Mouse (Mus musculus) ovary, postnatal 10 days (tissue): ENCODE measurements around the gene Akap1.

Experiments
- DNase-seq: peaks from one replicate; pipeline ENCODE4 v3.0.0; 2022; ENCODE audit warnings: low spot score

The Akap1 gene

DNA sequence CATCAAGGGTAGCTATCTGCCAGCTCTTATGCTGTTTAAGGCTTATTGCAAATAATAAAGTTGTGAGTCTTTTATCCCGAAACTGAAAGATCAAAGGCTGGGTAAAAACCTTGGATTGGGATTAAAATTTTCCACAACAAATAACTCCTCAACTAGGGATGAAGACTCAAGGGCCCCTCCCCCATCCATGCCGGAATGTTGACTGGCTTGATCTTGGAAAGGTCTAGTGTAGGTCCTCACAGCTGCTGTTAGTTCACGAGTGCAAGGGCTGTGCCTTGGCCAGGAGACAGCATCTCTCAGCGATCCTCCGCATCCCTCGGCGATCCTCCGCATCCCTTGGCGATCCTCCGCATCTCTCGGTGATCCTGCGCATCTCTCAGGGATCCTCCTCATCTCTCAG, 13.6 kb upstream of the Akap1 start:
- no peak for DNase-seq

DNA sequence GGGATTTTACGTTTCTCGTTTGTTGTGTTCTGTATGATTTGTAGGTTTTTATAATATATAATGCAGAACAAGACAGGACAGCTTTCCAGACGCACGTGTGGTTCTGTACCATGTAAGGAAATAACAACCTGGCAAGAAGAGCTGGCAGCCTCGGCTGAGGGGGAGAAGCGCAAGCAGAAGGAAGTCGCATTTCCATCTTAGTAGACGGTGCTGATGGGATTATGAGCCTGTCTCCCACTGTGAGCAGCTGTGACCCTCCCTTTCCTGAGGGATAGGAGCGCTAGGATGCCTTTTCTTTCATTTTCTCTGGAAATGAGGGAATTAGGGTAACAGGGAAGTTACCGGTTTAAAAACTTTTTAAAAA, 9.3 kb upstream of the Akap1 start:
- no peak for DNase-seq

GRCm38 (mm10) chr11:88873027-88873666, 8.8 kb upstream of the Akap1 start:
- DNase-seq, result no peak

DNA sequence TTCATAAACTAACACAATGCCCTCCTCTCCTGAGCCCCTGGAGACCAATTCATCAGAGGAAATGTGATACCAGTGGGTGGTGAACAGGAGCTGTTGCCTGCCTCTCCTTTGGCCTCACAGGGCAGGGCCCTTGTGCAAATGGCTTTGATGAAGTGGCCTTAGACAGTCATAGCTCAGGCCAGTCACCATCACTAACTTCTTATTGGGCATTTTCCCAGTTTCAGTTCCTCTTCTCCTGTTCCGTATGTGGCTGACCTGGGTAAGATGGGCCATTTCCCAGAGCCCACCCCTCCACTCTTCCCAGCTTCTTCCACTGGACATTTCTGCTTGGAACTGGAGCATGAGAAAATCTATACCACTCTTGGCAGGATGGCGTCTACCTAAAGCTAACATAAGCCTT, 5.1 kb upstream of the Akap1 start:
- no peak for DNase-seq

DNA sequence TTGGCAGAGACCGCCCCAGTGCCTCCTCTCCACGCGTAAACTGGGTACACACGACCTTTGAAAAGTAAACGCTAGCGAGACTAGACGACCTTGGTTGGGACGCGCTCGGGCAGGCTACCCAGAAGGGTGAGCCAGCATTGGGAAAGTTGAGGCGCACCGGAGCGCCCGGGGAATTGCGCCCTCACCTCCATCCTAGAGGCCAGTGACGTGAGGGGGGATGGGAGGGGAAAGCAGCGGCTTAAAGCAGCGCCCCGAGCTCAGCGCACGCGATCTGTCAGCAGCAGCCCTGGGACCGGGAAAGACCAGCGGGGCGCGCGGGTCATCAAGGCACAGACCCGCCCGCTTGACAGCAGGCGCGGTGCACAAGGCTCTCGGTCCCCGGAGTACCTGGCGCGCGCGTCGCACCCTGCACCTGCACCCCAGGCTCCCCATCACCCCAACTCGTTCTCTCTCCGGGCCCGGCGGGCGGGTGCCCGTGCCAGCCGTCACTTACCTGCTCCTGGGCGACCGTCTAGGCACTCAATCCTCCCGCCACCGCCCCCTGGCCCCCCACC, 405 bp downstream of the Akap1 start:
- no peak for DNase-seq

DNA sequence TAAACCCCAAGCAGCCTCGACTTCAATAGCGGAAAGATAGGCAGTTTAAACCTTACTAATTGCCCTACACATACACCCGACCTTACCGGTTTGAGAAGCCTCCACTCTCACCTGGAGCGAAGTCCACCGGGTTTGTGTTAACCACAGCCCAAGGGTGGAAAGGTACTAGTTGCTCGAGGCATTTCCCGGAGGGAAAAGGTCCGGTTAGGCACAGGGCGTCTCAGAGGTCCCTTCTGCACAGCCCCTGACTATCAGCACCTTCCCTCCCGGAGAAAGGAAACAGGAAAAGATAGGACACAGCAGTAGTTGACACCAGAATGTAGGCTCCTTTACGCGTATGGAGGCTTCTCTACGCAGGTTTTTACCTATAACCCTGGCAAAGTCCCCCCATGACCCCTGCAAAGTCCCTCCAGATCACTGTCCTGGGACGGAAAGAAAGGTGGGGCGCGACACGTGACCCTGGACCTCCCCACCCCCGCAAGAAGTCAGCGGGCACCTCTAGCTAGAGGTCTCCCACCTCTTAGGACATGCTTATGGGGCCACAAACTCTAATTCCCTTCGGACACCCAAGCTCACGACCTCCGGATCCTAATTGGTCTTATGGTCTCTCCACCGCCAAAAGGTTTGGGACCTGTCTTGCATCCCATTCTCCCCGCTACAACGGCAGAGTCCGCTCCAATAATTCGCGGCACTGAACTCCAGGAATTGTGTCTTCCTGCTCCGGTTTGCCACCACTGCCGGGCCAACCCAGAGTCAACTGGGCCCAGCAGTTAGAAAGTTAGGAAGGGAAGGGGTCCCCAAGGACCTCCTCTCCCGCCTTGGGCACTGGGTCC, 1.1 kb downstream of the Akap1 start:
- no peak for DNase-seq

DNA sequence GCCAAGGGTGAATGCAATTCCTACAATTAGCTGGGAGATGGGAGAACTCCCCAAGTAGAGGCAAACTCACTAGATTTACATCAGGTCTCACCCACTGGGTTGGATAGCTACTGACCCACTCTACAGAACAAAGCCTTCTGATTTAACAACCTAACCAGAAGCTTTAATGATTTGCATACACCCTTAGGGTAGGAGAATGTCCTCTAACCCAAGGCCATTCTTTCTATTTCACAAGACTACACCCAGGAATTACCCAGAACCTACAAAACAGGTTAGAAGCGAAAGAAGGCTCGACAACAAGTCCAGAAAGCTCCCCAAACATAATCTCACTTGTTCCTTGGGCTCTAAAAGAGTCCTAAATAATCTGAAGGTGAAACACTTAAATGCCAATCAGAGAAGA, 2.0 kb downstream of the Akap1 start:
- no peak for DNase-seq

DNA sequence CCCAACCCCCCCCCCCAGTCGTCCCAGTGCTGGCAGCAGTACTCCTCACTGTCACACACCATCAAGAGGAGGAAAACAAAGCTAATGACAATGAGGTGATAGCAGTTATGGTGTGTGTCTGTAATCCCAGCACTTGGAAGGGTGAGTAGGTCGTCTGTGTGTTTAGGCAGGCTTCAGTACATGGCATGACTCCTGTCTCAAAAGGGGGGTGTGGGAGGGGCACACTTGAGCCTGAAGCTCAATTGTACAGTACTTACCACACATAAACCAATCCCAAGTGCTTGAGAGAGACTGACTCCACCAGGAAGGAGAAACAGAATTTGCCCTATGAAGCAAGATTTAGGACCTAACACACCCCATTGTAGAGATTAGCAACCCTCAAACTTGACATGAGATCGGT, 3.3 kb downstream of the Akap1 start:
- no peak for DNase-seq

GRCm38 (mm10) chr11:88860641-88861040, 3.7 kb downstream of the Akap1 start:
- no peak for DNase-seq

DNA sequence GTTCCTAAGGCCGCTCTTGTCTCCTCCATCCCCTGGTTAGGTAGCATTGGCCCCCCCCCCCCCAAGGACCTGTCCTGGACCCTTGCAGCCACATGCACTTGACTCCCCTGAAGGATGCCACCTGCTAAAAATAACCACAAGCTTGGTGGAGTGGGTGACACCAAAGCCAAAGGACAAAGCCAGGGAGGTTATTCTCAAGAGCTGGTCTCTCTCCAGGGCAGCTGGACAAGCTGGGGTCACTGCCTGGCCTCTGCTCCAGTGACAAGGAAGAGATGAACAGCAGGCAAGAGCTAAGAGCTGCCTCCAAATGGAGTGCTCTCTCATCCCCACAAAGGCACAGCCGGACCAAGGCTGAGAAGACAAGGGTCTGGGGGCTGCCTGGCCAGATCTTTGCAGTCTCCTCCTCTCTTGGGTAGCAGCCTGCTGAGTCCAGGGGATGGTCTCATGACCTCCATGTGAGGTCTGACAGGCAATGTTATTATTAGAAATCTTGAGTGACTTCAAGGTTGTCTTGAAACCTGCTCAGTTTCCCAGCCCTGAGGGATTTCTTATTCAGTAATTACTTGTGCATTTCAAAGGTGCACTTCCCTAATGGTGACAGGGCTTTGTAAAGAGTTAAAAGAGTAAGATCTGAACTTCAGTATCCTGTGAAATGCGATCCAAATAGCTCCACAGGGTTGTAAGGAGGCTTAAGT, 6.9 kb downstream of the Akap1 start:
- no peak for DNase-seq

DNA sequence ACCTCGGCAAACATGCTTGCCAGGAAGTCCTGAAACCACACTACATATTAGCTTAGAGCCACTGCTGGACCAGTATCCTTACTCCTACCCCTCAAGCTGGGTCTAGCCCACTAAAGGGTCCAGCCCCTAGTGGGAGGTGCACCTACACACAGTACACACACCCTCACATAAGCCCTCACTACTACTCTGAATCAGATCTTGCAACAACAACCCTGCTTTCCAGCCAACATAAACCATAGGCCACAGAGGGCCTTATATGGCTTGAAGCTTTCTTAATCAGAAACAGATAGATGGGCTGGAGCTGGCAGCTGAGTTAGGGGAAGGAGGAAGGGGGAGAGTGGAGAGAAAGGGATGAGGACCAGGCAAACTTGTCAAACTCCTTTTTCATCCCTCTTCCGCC, 8.0 kb downstream of the Akap1 start:
- no peak for DNase-seq

DNA sequence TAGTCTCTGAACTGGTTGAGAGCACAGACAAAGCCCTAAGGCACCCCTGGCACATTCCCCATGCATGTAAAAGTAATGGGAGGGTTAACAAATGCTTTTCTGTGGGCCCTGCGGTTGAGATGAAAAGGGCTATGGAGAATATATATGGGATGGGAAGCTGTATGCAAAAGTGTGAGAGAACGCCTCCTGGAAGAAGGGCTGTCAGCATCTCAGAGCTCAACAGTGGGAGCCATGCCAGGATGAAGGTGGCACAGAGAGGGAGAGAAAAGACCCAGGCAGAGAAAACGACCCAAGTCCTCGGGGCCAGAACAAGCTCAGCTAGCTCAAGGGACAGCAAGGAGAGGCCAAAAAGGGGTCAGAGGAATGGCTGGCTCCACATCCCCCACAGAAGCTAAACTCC, 8.6 kb downstream of the Akap1 start:
- DNase-seq, result no peak

DNA sequence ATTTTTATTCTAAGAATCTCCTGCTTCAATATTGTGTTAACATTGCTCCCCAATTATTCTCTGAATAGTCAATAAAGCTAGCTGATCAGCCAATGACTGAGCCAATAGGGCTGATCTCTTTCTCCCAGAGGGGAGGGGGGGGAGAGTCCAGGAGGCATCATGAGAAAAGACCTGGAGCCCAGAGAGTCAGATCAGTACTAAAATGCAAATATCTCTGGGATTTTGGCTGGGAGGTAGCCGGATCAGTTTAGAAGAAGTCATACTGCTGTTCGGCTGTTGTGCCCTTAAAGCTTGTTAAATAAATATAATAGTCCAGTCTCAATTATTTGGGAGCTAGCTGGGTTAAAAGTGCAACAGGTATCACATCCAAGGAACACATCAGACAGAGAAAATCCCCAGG, 10.8 kb downstream of the Akap1 start:
- no peak for DNase-seq

GRCm38 (mm10) chr11:88852806-88853205, 11.6 kb downstream of the Akap1 start:
- no peak for DNase-seq

- no peak for DNase-seq
Observed at GRCm38 (mm10) chr11:88851049-88851825, 13.1 kb downstream of the Akap1 start.

DNA sequence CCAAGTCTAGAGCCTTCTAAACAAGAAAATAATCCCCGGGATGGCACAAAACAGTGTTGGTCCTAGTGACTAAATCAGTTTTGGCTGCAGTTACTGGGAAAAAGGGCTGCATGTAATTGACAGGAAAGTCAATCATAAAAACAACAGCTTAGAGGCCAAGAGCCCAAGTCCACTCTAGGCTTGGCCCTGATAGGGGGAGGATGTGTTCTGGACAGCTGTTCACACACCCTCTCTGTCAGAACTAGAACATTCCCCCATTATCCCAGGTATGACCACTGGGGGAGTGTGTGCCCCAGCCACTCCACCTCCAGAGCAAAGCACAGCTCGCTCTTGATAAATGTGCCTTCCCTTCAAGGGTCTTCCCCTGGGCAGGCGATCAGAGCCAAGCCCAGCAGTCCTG, 14.7 kb downstream of the Akap1 start:
- no peak for DNase-seq

GRCm38 (mm10) chr11:88849284-88849683, 15.1 kb downstream of the Akap1 start:
- DNase-seq, result no peak

- DNase-seq, result no peak
Observed at GRCm38 (mm10) chr11:88848590-88848989, 15.8 kb downstream of the Akap1 start.

- no peak for DNase-seq
Observed at GRCm38 (mm10) chr11:88847281-88848006, 16.9 kb downstream of the Akap1 start.

DNA sequence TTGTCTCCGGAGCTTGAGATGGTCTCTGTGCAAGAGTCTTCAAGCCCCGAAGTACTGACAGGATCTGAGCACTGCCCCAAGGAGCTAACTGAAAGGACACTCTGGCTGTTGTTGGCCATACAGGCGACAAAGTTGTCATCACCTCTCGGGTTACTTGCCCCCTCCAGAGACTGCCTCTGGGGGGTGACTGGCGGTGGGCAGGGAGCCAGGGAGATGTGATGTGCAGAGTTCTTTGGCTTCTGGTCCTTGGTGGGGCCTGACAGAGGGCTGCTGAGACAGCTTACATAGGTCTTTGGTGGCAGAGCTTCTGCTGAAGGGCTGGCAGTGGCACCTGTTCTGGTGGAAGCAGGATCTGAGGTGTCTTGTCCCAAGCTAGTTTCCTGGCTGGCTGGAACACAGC, 20.0 kb downstream of the Akap1 start:
- DNase-seq, result no peak

DNA sequence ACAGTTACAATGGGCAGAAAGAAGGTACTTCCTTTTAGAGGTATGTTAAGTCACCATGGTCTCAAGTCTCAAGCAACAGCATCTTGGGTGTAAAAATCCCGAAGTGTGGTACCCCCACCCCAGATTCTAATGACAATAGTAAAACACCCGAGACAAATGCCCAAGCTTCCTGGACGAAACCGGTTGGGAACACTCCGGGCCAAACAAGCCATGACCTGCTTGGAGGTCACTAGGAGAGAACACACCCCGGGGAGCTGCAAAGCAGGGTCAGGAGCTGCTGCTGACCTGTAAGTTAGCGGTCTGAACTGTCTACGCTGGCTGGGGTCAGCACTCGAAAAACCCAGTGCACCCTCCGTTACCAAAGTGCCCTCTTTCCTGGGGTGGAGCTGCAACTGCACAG, 21.1 kb downstream of the Akap1 start:
- DNase-seq, result no peak
